Mouse (Mus musculus) layer of hippocampus, adult 2 months (tissue): Measurements from ENCODE around the gene Egr4. TPM values are rescaled to one million over a fixed set of nuclear protein-coding genes. Genes with fewer than 3 reads are reported as not detected.
A peak's percentile ranks its signal among the peaks of the same experiment; 100 is the strongest.

Source experiments
- DNase-seq, 2 experiments: peaks; one replicate each; pipeline ENCODE4 v3.0.0; 2022; ENCODE audit warnings: low spot score in 2 of 2
- H3K27ac ChIP-seq: fragments of 200-600 bp; 2 replicates; pipeline ENCODE4 v1.8.1; 2022
- H3K4me3 ChIP-seq: fragments of 200-600 bp; 2 replicates; pipeline ENCODE4 v1.8.1; 2022; ENCODE audit warnings: mild to moderate bottlenecking
- CTCF ChIP-seq: fragments of 200-600 bp; conservative IDR thresholded peaks from 2 replicates; pipeline ENCODE4 v1.8.1; 2022; ENCODE audit warnings: antibody characterized with exemption, mild to moderate bottlenecking, moderate library complexity
- total RNA-seq, 2 experiments: library from RNA; stranded (reverse); gene quantifications; 2 replicates each; pipeline ENCODE4 v1.2.3; 2021

Gene Egr4
- total RNA-seq, 2 experiments from 2014 or later, result 20.5 to 27.6 TPM

DNA sequence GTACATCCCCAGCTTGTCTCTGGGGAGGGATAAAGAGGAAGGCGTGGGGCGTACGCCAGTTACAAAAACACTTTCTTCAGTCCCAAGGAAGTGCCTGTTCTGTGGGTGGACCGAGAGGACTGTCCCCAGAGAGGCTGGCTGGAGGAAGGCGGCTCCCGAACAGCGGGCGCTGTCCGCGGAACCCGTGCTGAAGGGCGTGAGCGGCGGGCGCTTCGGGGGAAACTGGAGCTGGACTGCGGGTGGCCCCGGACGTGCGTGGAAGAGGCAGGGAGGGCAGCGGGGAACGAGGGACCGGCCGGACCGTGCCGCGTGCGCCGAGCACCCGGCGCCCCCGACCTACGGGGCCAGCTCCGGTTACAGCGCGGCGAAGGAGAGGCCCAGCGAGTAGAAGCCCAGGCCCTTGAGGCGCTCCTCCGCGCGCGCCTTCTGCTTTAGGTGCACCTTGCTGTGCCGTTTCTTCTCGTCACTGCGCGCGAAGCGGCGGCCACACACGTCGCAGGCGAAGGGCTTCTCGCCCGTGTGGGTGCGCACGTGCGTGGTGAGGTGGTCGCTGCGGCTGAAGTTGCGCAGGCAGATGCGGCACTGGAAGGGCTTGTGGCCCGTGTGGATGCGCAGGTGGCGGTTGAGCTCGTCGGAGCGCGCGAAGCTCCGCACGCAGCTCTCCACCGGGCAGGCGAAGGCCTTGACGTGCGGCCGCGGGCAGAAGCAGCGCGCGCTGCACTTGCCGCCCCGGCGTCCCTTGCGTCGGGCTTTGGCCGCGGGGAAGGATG, 1.9 kb downstream of the Egr4 start:
- no peak for TF ChIP-seq CTCF
- DNase-seq, result no peak
- Histone ChIP-seq H3K4me3 (peak overlapping the region; percentile 63), H3K27ac (peak overlapping the region; percentile 93)

GRCm38 (mm10) chr6:85510476-85510875, 2.9 kb downstream of the Egr4 start:
- DNase-seq, result peak; percentile 84 to 86
- Histone ChIP-seq H3K4me3 (no peak overlapping the region), H3K27ac (no peak overlapping the region; the same call in 1 of the 2 replicates)
- TF ChIP-seq CTCF, result peak; percentile 84

DNA sequence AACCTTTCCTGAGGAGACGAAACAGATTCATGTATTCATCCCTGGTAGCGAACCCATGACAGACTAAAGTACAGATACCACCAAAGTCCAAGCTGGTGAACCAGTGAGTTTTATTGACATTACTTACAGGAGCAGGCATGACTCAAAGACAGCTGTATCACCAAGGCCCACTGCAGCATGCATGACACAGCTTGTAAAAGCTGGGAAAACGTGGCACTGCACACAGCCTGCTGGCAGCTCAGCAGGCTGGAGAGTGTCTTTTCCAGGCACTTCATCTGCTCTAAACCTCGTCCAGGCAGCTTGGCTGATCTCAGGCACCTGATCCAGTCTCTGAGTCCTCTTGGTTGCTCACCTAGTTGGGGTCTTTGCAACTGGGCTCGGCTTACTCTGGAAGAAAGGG, 4.8 kb downstream of the Egr4 start:
- no peak for TF ChIP-seq CTCF
- DNase-seq, result no peak
- H3K4me3 ChIP-seq, result no peak overlapping the region
- H3K27ac ChIP-seq, result peak overlapping the region; percentile 39; the same call in 1 of the 2 replicates

DNA sequence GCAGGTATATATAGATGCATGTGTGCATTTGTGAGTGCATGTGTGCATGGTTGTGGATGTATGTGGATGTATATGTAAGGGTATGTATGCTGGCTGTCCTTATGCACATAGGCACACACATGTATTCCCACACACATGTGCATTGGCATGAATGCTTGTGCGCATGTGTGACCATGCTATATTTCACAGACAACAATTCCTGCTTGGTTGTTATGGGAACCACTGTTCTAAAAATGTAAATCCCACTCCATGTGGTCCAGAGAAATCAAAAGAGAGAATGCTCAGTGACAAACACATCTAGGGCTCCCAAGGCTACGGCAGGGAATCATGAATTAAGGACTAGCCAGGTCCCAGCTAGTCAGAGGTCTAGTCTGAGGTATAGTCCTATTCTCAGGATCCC, 8.5 kb downstream of the Egr4 start:
- no peak overlapping the region for H3K4me3 ChIP-seq
- TF ChIP-seq CTCF, result no peak
- peak overlapping the region; percentile 99 for H3K27ac ChIP-seq
- no peak for DNase-seq

GRCm38 (mm10) chr6:85502911-85503250, 10.5 kb downstream of the Egr4 start, which contains the start of gene Fbxo41:
Gene Fbxo41, minus strand, starts transcription at chr6:85502994.
- TF ChIP-seq CTCF, result no peak
- peak within 1 kb of the TSS; percentile 99 for H3K27ac ChIP-seq

GRCm38 (mm10) chr6:85502103-85502910, 11.1 kb downstream of the Egr4 start:
- Histone ChIP-seq H3K4me3 (peak overlapping the region; percentile 92), H3K27ac (peak overlapping the region; percentile 99)
- DNase-seq, result no peak
- TF ChIP-seq CTCF, result no peak

More at GRCm38 (mm10) chr6:85502911-85503250, 10.5 kb downstream of the Egr4 start, which contains the start of gene Fbxo41:
- H3K4me3 ChIP-seq, result peak within 1 kb of the TSS; percentile 92
- peak; percentile 78 to 83 for DNase-seq

DNA sequence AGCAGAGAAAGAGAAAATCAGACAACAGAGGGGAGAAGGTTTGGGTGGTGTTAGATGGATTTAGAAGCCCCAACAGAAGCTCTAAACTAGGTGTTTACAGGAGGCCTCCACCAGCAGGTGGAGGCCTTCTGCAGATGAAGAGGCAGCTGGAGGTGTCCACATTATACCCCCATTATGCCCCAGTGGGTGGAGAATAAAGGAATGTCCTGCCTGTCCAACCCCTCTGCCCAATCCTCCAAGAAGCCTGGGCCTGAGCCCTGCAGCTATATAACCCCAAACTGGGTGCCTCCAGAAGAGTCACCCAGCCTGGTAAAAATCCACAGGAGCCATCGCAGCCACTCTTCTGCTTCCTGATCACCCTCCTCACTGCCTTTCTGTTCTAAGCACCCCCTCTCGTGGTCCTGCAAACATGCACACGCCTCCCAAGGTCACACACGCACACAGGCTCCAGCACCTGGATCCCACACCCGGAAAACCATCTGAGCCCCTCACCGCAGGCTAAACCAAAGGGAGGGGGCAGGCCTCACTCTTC, 11.8 kb downstream of the Egr4 start:
- Histone ChIP-seq H3K4me3 (peak overlapping the region; percentile 92), H3K27ac (peak overlapping the region; percentile 99)
- no peak for DNase-seq
- peak; percentile 48 for TF ChIP-seq CTCF

DNA sequence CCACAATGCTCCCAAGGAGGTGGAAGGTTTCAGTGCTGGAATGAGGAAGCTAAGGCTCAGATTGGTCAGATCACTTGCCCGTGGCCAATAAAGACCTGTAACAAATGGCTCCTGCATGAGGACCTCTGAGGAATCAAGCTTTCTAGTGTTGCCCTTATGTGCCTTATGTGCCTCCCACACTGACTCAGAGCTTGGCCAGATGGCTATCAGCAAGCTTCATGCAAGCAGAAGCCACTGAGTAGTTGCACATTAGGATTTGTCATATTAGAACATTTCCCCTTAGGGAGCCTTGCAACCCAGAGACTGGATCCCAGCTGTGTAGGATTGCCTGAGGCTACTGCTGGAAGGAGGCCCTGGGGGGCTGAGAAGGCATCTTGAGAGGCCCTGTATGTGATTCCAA, 13.0 kb downstream of the Egr4 start:
- no peak for TF ChIP-seq CTCF
- DNase-seq, result no peak
- Histone ChIP-seq H3K27ac (0 out of 2 replicates have a peak overlapping the region, but pooled peaks have one; percentile 18), H3K4me3 (peak overlapping the region; percentile 92; the same call in 1 of the 2 replicates)

DNA sequence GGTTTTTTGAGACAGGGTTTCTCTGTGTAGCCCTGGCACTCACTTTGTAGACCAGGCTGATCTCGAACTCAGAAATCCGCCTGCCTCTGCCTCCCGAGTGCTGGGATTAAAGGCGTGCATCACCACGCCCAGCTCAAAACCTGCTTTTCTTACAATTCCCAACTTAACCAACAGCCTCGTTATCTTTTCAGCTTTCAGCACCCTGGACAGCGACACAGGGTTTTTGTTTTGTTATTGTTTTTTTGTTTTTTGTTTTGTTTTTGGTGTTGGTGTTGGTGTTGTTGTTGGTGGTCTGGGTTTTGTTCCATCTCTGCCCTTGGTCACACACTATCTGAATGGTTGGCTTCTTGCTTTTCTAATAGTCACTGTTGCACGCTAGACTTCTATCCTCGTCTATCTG, 15.2 kb downstream of the Egr4 start:
- H3K27ac ChIP-seq, result no peak overlapping the region
- no peak for TF ChIP-seq CTCF
- DNase-seq, result no peak
- no peak overlapping the region for H3K4me3 ChIP-seq

GRCm38 (mm10) chr6:85496976-85497375, 16.4 kb downstream of the Egr4 start:
- DNase-seq, result no peak
- Histone ChIP-seq H3K27ac (no peak overlapping the region), H3K4me3 (no peak overlapping the region)
- TF ChIP-seq CTCF, result no peak

DNA sequence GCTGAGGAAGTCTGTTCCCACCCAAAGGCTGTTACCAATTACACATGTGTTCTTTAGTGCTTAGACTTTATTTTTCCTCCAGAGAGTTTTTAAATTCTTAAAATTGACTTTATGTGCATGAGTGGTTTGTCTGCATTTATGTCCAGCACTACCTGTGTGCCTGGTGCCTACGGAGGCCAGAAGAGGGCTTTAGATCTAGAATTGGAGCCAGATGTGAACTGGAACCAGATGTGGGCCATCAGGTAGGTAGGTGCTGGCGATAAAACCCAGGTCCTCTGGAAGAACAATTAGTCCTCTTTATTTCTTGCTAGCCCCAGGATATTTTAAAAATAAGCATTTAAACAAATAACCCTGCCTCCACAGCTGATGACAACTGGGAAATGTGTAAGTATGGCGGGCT, 21.8 kb downstream of the Egr4 start:
- Histone ChIP-seq H3K27ac (no peak overlapping the region), H3K4me3 (no peak overlapping the region)
- DNase-seq, result no peak
- no peak for TF ChIP-seq CTCF

DNA sequence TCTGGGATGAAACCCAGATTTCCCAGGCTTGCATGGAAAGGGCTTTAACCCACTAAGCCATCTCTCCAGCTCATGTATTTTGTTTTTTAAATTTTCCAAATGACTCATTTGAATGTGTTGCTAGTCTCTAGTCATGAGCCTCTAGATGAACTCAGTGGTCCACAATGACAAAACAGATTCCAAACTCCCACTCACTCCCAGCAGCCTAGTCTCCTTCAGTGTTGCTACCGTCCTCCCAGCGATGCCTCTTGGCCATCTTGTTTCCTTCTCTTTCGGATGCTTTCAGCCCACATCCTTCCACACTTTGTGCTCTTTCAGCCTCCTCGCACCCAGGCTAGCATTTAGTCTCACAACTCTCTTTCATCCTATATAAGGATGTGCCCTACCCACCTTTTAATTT, 23.1 kb downstream of the Egr4 start:
- DNase-seq, result no peak
- H3K4me3 ChIP-seq, result no peak overlapping the region
- peak overlapping the region; percentile 5; the same call in 1 of the 2 replicates for H3K27ac ChIP-seq
- TF ChIP-seq CTCF, result no peak

DNA sequence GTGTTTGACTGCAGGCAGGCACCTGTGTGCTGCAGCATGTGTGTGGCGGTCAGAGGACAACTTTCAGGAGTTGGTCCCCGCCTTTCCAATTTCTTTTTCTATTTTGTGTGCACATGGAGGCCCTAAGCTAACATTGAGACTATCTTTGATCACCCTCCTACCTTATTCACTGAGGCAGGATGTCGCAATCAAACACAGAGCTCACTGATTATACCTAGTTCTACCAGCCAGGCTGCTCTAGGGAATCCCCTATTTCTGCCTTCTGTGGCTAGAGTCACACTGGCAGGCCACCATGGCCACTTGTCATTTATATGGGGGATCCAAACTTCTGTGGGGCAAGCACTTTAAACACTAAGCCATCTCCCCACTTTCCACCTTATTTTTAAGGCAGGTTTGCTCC, 23.7 kb downstream of the Egr4 start:
- Histone ChIP-seq H3K4me3 (no peak overlapping the region), H3K27ac (0 out of 2 replicates have a peak overlapping the region, but pooled peaks have one; percentile 5)
- no peak for TF ChIP-seq CTCF
- DNase-seq, result no peak
